Mouse (Mus musculus) heart, postnatal 25 days (tissue): ENCODE results near the gene Nhsl1. TPM values are rescaled to one million over a fixed set of nuclear protein-coding genes. Genes with fewer than 3 reads are reported as not detected.
A peak's percentile ranks its signal among the peaks of the same experiment; 100 is the strongest.
"Not testable (repeated sequence)": the region's sequence is repeated elsewhere in the genome, so short reads cannot be mapped to it uniquely, and the experiment has no call there.

ENCODE experiments used
- DNase-seq: peaks from one replicate; pipeline ENCODE4 v3.0.0; 2022; ENCODE audit warnings: low spot score
- intact Hi-C: fragments of 180-260 bp; cut with DNase I; formaldehyde crosslinking; loops from one replicate; pipeline ENCODE4 v1.15.1; 2025
- total RNA-seq, 2 experiments: library from RNA; stranded (reverse); gene quantifications; 2 replicates each; pipeline ENCODE4 v1.2.3; 2021

Nhsl1 gene
- total RNA-seq, 2 experiments from 2014 or later: 19.2 to 21.4 TPM

GRCm38 (mm10) chr10:18430141-18430540 lies 111.4 kb downstream of the Nhsl1 start:
- intact Hi-C loops: no loop called here
- no peak for DNase-seq

GRCm38 (mm10) chr10:18430973-18431372 lies 112.2 kb downstream of the Nhsl1 start:
- intact Hi-C loops: no loop called here
- peak; percentile 85 for DNase-seq

GRCm38 (mm10) chr10:18431546-18431945 lies 112.8 kb downstream of the Nhsl1 start:
- DNase-seq: no peak
- intact Hi-C loops: no loop called here

- intact Hi-C loops: no loop called here
Observed at GRCm38 (mm10) chr10:18435454-18435853, 116.7 kb downstream of the Nhsl1 start.

GRCm38 (mm10) chr10:18435938-18436337 lies 117.2 kb downstream of the Nhsl1 start:
- no peak for DNase-seq

More at GRCm38 (mm10) chr10:18435454-18435853, 116.7 kb downstream of the Nhsl1 start:
- DNase-seq: no peak

GRCm38 (mm10) chr10:18437584-18437983 lies 118.8 kb downstream of the Nhsl1 start:
- no peak for DNase-seq
- intact Hi-C loops: no loop called here

More at GRCm38 (mm10) chr10:18435938-18436337, 117.2 kb downstream of the Nhsl1 start:
- intact Hi-C loops: no loop called here

GRCm38 (mm10) chr10:18445603-18446358 lies 127.0 kb downstream of the Nhsl1 start:
- intact Hi-C loops: no loop called here
- DNase-seq: no peak

- DNase-seq: no peak
- intact Hi-C loops: no loop called here
Observed at GRCm38 (mm10) chr10:18446359-18446820, 127.6 kb downstream of the Nhsl1 start.

GRCm38 (mm10) chr10:18447299-18447698 lies 128.5 kb downstream of the Nhsl1 start:
- DNase-seq: no peak
- intact Hi-C loops: no loop called here

GRCm38 (mm10) chr10:18448896-18449295 lies 130.1 kb downstream of the Nhsl1 start:
- intact Hi-C loops: loop anchor here (2.0 kb wide), 1 partner anchor 16 kb away; no protein-coding TSS in a partner anchor
- not testable (repeated sequence) for DNase-seq

GRCm38 (mm10) chr10:18453380-18453779 lies 134.6 kb downstream of the Nhsl1 start:
- peak; percentile 59 for DNase-seq
- intact Hi-C loops: loop anchor here (1.0 to 10.0 kb wide), 3 partner anchors 61 to 151 kb away; no protein-coding TSS in a partner anchor

GRCm38 (mm10) chr10:18454161-18454560 lies 135.4 kb downstream of the Nhsl1 start:
- intact Hi-C loops: loop anchor here (10.0 kb wide), 1 partner anchor 151 kb away; no protein-coding TSS in a partner anchor

GRCm38 (mm10) chr10:18455301-18455920 lies 136.6 kb downstream of the Nhsl1 start:
- intact Hi-C loops: loop anchor here (10.0 kb wide), 1 partner anchor 149 kb away; no protein-coding TSS in a partner anchor
- DNase-seq: no peak

More at GRCm38 (mm10) chr10:18454161-18454560, 135.4 kb downstream of the Nhsl1 start:
- DNase-seq: no peak

GRCm38 (mm10) chr10:18457808-18458475 lies 139.2 kb downstream of the Nhsl1 start:
- DNase-seq: no peak
- intact Hi-C loops: loop anchor here (10.0 kb wide), 1 partner anchor 147 kb away; no protein-coding TSS in a partner anchor

- intact Hi-C loops: no loop called here
- DNase-seq: no peak
Observed at GRCm38 (mm10) chr10:18461336-18461735, 142.6 kb downstream of the Nhsl1 start.

- intact Hi-C loops: no loop called here
- no peak for DNase-seq
Observed at GRCm38 (mm10) chr10:18463071-18463841, 144.5 kb downstream of the Nhsl1 start.

- intact Hi-C loops: no loop called here
- no peak for DNase-seq
Observed at GRCm38 (mm10) chr10:18468396-18468795, 149.6 kb downstream of the Nhsl1 start.

- DNase-seq: no peak
- intact Hi-C loops: no loop called here
Observed at GRCm38 (mm10) chr10:18469279-18470135, 150.7 kb downstream of the Nhsl1 start.
